Mouse (Mus musculus) cerebellum, adult 2 months (tissue): ENCODE measurements around the gene Srebf1. TPM values are rescaled to one million over a fixed set of nuclear protein-coding genes. Genes with fewer than 3 reads are reported as not detected.

Experiments
- DNase-seq, 2 experiments: peaks; one replicate each; pipeline ENCODE4 v3.0.0; 2021
- H3K27ac ChIP-seq: fragments of 200-500 bp; 2 replicates; pipeline ENCODE4 v1.5.1; 2012; ENCODE audit warnings: low read length, control low read depth, inconsistent platforms; ENCODE audit not compliant: insufficient read depth
- H3K27me3 ChIP-seq: fragments of 200-500 bp; 2 replicates; pipeline ENCODE4 v1.6.1; 2012; ENCODE audit warnings: inconsistent platforms, mild to moderate bottlenecking, low read length, moderate library complexity; ENCODE audit not compliant: control insufficient read depth, insufficient read depth
- H3K4me1 ChIP-seq: fragments of 200-500 bp; 2 replicates; pipeline ENCODE4 v1.6.1; 2011; ENCODE audit warnings: low read length; ENCODE audit not compliant: control insufficient read depth, insufficient read depth
- H3K4me3 ChIP-seq: fragments of 200-500 bp; replicated peaks from 2 replicates; pipeline ENCODE3; 2011; ENCODE audit warnings: mild to moderate bottlenecking, low read depth, low read length, control low read depth; ENCODE audit not compliant: insufficient read depth
- CTCF ChIP-seq: fragments of 200-500 bp; IDR thresholded peaks from 2 replicates; pipeline ENCODE4 v1.5.1; 2011; ENCODE audit warnings: low read depth, mild to moderate bottlenecking, control low read depth, low read length, moderate library complexity, borderline replicate concordance; ENCODE audit not compliant: insufficient read depth
- POLR2A ChIP-seq: fragments of 200-500 bp; IDR thresholded peaks from 2 replicates; pipeline ENCODE4 v1.6.1; 2011; ENCODE audit warnings: low read length, control low read depth, borderline replicate concordance; ENCODE audit not compliant: insufficient read depth
- WGBS: fragments of 180-500 bp; shearing (Covaris S2); methylation state at CpG from one replicate; pipeline ENCODE4 v1.1.7; 2018; 5-methylcytosine and 5-hydroxymethylcytosine counted together
- polyA plus RNA-seq: library from polyadenylated mRNA; depleted of rRNA; stranded (reverse); fragments of >200 nt; gene quantifications from 2 replicates; pipeline ENCODE4 v1.2.3, GENCODE M21; 2012

Gene Srebf1
- polyA plus RNA-seq, 1 experiment = 66.3 TPM

- 26% methylated on average over 9 of the region's 9 CpGs for WGBS
- Histone ChIP-seq H3K4me1 (peaks cover 41% of the 10 kb centered on the region), H3K4me3 (no peak overlapping the region), H3K27ac (peak overlapping the region; percentile 70), H3K27me3 (no peaks in the 10 kb centered on the region)
- no peak for DNase-seq
- TF ChIP-seq CTCF (no peak), POLR2A (no peak)
Observed at GRCm38 (mm10) chr11:60256713-60257112, 34.3 kb upstream of the Srebf1 start.

GRCm38 (mm10) chr11:60256176-60256681 lies 33.8 kb upstream of the Srebf1 start:
- H3K4me1 ChIP-seq = peaks cover 41% of the 10 kb centered on the region
- H3K4me3 ChIP-seq = no peak overlapping the region
- peak; percentile 94 to 96 for DNase-seq
- TF ChIP-seq POLR2A = no peak
- WGBS = 3% methylated on average over 6 of the region's 6 CpGs
- no peaks in the 10 kb centered on the region for H3K27me3 ChIP-seq
- peak overlapping the region; percentile 67 for H3K27ac ChIP-seq

GRCm38 (mm10) chr11:60255639-60256038 lies 33.3 kb upstream of the Srebf1 start:
- Histone ChIP-seq H3K27me3 (no peaks in the 10 kb centered on the region), H3K4me3 (no peak overlapping the region), H3K27ac (peak overlapping the region; percentile 67; the same call in 1 of the 2 replicates), H3K4me1 (peaks cover 41% of the 10 kb centered on the region)
- DNase-seq = no peak
- WGBS = 42% methylated on average over 3 of the region's 3 CpGs
- TF ChIP-seq POLR2A (no peak), CTCF (no peak)

- Histone ChIP-seq H3K4me3 (no peak overlapping the region), H3K4me1 (peaks cover 41% of the 10 kb centered on the region), H3K27me3 (no peaks in the 10 kb centered on the region), H3K27ac (no peak overlapping the region)
- TF ChIP-seq CTCF (no peak), POLR2A (no peak)
- WGBS = 51% methylated on average over 3 of the region's 3 CpGs
- DNase-seq = no peak
Observed at GRCm38 (mm10) chr11:60255181-60255580, 32.8 kb upstream of the Srebf1 start.

- DNase-seq = peak; percentile 53 to 62
- Histone ChIP-seq H3K27me3 (no peaks in the 10 kb centered on the region), H3K4me1 (peaks cover 41% of the 10 kb centered on the region), H3K4me3 (no peak overlapping the region), H3K27ac (no peak overlapping the region)
- WGBS = 34% methylated on average over 5 of the region's 5 CpGs
- no peak for TF ChIP-seq CTCF
- TF ChIP-seq POLR2A = no peak
Observed at GRCm38 (mm10) chr11:60254308-60254707, 31.9 kb upstream of the Srebf1 start.

- Histone ChIP-seq H3K4me3 (no peak overlapping the region), H3K27ac (no peak overlapping the region), H3K4me1 (peaks cover 43% of the 10 kb centered on the region), H3K27me3 (no peaks in the 10 kb centered on the region)
- 98% methylated on average over 2 of the region's 2 CpGs for WGBS
- DNase-seq = no peak
- no peak for TF ChIP-seq CTCF
- TF ChIP-seq POLR2A = no peak
Observed at GRCm38 (mm10) chr11:60253546-60253945, 31.2 kb upstream of the Srebf1 start.

- no peak overlapping the region for H3K4me3 ChIP-seq
- no peaks in the 10 kb centered on the region for H3K27me3 ChIP-seq
- no peak overlapping the region for H3K27ac ChIP-seq
- H3K4me1 ChIP-seq = peaks cover 32% of the 10 kb centered on the region
- TF ChIP-seq POLR2A (no peak), CTCF (peak; percentile 61)
- 67% methylated on average over 6 of the region's 6 CpGs for WGBS
- peak; percentile 53 to 64 for DNase-seq
Observed at GRCm38 (mm10) chr11:60250971-60251643, 28.7 kb upstream of the Srebf1 start.

- no peak for DNase-seq
- H3K4me3 ChIP-seq = no peak overlapping the region
- no peak for TF ChIP-seq POLR2A
- no peak for TF ChIP-seq CTCF
- no peaks in the 10 kb centered on the region for H3K27me3 ChIP-seq
- peaks cover 23% of the 10 kb centered on the region for H3K4me1 ChIP-seq
- WGBS = 98% methylated on average over 2 of the region's 2 CpGs
- H3K27ac ChIP-seq = no peak overlapping the region
Observed at GRCm38 (mm10) chr11:60249885-60250284, 27.5 kb upstream of the Srebf1 start.
